Mouse (Mus musculus) forebrain, embryonic 14.5 days (tissue): ENCODE results near the gene Grb10. TPM values are rescaled to one million over a fixed set of nuclear protein-coding genes. Genes with fewer than 3 reads are reported as not detected.

ENCODE experiments used
- ATAC-seq: fragments of 200-750 bp; cut with Nextera tagmentation; 2 replicates; pipeline ENCODE4 v1.8.0; 2017; ENCODE audit warnings: mild to moderate bottlenecking, moderate library complexity
- DNase-seq: peaks from one replicate; pipeline ENCODE4 v3.0.0-alpha.2; 2015; ENCODE audit warnings: low spot score
- H3K27ac ChIP-seq: fragments of 300-500 bp; sonication (generic); 2 replicates; pipeline ENCODE4 v1.5.1; 2014; ENCODE audit warnings: low read depth, mild to moderate bottlenecking, control low read depth, low read length, moderate library complexity
- H3K27me3 ChIP-seq: fragments of 300-500 bp; sonication (generic); replicated peaks from 2 replicates; pipeline ENCODE4 v1.6.1; 2014; ENCODE audit warnings: low read length, control low read depth, mixed read lengths; ENCODE audit not compliant: control insufficient read depth, insufficient read depth
- H3K36me3 ChIP-seq: fragments of 300-500 bp; sonication (generic); 2 replicates; pipeline ENCODE4 v1.6.1; 2014; ENCODE audit warnings: low read length, control low read depth; ENCODE audit not compliant: control insufficient read depth, insufficient read depth
- H3K4me1 ChIP-seq: fragments of 300-500 bp; sonication (generic); 2 replicates; pipeline ENCODE4 v1.6.1; 2014; ENCODE audit warnings: antibody characterized with exemption, low read length, control low read depth; ENCODE audit not compliant: control insufficient read depth, insufficient read depth
- H3K4me2 ChIP-seq: fragments of 300-500 bp; sonication (generic); 2 replicates; pipeline ENCODE4 v1.6.1; 2014; ENCODE audit warnings: mild to moderate bottlenecking, control low read depth, low read length
- H3K4me3 ChIP-seq: fragments of 300-500 bp; sonication (generic); 2 replicates; pipeline ENCODE4 v1.5.1; 2014; ENCODE audit warnings: low read depth, low read length, control low read depth
- H3K9ac ChIP-seq: fragments of 300-500 bp; sonication (generic); 2 replicates; pipeline ENCODE4 v1.6.1; 2014; ENCODE audit warnings: mild to moderate bottlenecking, low read length, control low read depth, moderate library complexity
- H3K9me3 ChIP-seq: fragments of 300-500 bp; sonication (generic); replicated peaks from 2 replicates; pipeline ENCODE4 v1.6.1; 2016; ENCODE audit warnings: low read length, control low read depth, mixed read lengths; ENCODE audit not compliant: control insufficient read depth
- WGBS: fragments of 180-500 bp; shearing (Covaris S2); extraction: QIAGEN DNeasy Blood & Tissue Kit; methylation state at CpG from one replicate; pipeline ENCODE4 v1.1.7; 2014; 5-methylcytosine and 5-hydroxymethylcytosine counted together
- polyA plus RNA-seq: library from polyadenylated mRNA; unstranded; fragments of >200 nt; fragmentation: Nextera tagmentation; extraction: Ambion mirVana; gene quantifications from 2 replicates; pipeline ENCODE4 v1.2.1, GENCODE M21; 2014

Gene Grb10
- polyA plus RNA-seq, 1 experiment from 2014 or later: 66.2 TPM

DNA sequence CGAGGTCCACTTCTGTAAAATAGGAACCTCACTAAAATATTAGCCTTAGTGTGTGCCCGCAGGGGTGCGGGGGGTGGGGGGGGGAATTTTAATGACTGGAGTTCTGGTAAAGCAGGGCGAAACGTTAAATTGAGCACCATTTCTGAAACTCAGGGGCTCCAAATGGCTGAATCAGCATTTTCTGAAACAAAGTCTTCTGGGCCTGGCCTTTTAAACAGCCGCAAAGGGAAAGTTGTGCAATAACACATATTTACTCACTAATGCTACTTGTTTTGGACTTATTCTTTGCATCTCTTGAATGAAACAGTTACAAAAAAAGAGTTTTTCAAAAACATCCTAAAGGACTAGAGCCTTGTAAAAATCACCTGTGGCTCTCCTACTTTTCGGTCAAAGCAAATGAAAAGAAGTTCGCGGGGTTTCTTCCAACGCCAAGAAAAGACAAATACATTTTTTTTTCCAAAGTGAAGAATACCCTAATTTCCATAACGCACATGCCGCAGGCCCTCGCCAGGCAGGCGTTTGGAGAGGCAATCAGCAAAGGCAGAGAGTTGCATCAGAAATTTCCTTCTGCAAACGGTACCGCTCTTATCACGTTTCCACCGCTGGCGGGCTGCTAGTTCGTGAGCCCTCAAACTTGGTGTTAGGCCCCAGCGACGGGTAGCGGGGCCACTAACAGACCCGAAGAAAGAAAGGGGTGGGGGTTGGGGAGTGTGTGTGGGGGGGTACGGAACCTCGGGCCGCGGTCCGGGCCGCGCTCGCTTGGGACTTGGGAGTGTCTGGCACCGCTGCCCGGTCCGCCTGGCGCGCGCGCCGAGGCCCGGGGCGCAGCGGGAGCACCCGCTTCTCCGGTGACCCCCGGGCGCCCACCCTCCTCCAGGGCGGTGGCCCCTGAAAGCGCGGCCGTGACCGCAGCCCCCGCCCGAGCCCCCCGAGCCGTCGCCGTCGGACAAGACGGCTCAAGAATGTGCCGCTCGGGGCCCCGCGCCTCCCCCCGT is 2.3 kb downstream of the Grb10 start:
- Histone ChIP-seq H3K4me3 (peak overlapping the region; percentile 50), H3K27me3 (peaks cover 65% of the 10 kb centered on the region), H3K9ac (peak overlapping the region; percentile 72), H3K4me1 (no peaks in the 10 kb centered on the region), H3K4me2 (peak overlapping the region; percentile 51), H3K27ac (peak overlapping the region; percentile 75), H3K36me3 (no peaks in the 10 kb centered on the region), H3K9me3 (no peaks in the 10 kb centered on the region)
- WGBS: 1% methylated on average over 56 of the region's 65 CpGs
- peak; percentile 13 for ATAC-seq
- peak; percentile 46 for DNase-seq

DNA sequence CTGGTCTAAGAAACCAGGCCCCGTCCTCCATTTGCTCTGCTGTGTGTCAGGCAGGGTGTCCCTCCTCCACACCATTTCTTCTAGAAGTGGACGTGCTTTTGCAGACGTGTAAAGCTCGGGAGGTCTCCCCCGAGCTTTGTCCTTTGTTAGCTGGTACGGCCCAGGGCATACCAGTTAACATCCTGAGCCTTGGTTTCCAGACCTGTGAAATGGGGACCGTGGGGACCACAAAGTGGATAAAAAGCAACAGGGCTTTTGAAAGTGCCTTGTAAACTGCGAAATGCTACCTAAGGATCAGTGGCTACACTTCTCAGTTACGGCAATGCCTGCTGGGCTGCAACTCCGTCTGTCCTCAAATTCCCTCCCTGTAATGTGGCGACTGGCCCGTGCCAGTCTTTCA is 3.2 kb downstream of the Grb10 start:
- Histone ChIP-seq H3K9me3 (no peaks in the 10 kb centered on the region), H3K27ac (peak overlapping the region; percentile 44; the same call in 1 of the 2 replicates), H3K4me2 (peak overlapping the region; percentile 51), H3K36me3 (no peaks in the 10 kb centered on the region), H3K9ac (peak overlapping the region; percentile 72), H3K4me3 (peak overlapping the region; percentile 50), H3K27me3 (peaks cover 72% of the 10 kb centered on the region), H3K4me1 (no peaks in the 10 kb centered on the region)
- DNase-seq: peak; percentile 22
- 3% methylated on average over 12 of the region's 12 CpGs for WGBS
- ATAC-seq: no peak

DNA sequence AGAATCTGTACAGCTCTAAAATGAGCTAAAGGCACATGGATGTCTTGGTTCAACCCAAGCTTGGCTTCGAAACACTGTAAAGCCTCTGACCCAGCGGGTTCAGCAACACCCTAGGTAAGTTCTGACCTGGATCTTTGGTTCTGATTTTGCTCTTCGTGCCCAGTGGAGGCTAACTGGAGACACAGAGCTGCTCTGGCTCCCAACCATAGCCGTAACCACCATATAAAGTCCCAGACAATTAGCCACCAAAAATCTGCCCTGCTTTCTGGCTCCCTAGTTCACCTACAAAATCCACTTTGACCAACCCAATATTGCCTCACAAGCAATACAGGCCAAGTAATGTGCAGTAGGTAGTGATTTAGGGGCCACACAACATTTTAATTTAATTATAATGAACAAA is 3.7 kb downstream of the Grb10 start:
- Histone ChIP-seq H3K9ac (peak overlapping the region; percentile 72; the same call in 1 of the 2 replicates), H3K4me3 (peak overlapping the region; percentile 50), H3K4me1 (no peaks in the 10 kb centered on the region)

DNA sequence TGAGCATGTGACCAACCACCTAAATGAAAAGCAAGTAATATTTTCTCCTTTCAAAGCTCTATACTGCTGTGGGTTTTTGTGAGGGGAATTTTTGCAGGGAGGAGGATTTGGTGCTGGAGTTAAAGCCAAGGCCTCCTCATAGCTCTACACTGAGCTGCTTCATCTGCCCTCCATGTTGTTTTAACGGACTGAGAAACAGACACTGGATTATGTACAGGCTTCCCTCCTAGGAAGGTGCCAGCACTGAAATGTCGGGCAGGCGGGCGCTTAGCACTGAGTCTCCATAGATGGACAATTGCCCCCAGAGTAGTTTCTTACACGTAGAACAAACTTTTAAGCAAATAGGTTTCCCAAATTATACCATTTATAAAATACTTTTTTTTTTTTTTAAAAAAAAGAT is 4.1 kb downstream of the Grb10 start:
- peak overlapping the region; percentile 50 for H3K4me3 ChIP-seq

More for the DNA sequence above, 3.7 kb downstream of the Grb10 start:
- peaks cover 71% of the 10 kb centered on the region for H3K27me3 ChIP-seq
- DNase-seq (no peak), ATAC-seq (no peak)
- no peak overlapping the region for H3K27ac ChIP-seq
- WGBS: 41% methylated on average over 4 of the region's 4 CpGs
- 0 out of 2 replicates have a peak, but pooled peaks cover under 1% of the 10 kb centered on the region for H3K9me3 ChIP-seq
- no peaks in the 10 kb centered on the region for H3K36me3 ChIP-seq
- H3K4me2 ChIP-seq: peak overlapping the region; percentile 51

DNA sequence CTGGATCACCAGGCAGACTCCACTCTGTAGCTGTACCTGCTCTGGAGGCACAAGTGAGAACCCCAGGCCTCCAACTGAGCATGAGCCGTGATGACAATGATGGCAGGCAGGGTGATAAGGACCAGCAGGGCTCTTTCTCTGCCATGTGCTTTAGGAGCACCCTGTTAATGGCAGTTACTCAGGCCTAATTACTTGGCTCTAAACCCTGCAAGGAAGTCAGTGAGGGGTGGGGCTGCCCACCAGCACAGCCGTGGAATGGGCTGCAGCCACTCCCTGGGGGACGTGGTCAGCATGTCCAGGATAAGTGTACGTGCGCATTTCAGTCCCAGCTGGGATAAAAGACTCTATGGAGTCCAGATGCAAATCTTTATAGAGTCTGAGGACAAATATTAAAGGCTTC is 5.7 kb downstream of the Grb10 start:
- H3K9ac ChIP-seq: no peak overlapping the region
- H3K4me3 ChIP-seq: no peak overlapping the region
- WGBS: 23% methylated on average over 5 of the region's 5 CpGs
- peaks cover 71% of the 10 kb centered on the region for H3K27me3 ChIP-seq
- H3K27ac ChIP-seq: no peak overlapping the region
- ATAC-seq (no peak), DNase-seq (peak; percentile 30)
- H3K36me3 ChIP-seq: no peaks in the 10 kb centered on the region
- H3K4me2 ChIP-seq: peak overlapping the region; percentile 8; the same call in 1 of the 2 replicates
- 0 out of 2 replicates have a peak, but pooled peaks cover 6% of the 10 kb centered on the region for H3K9me3 ChIP-seq
- no peaks in the 10 kb centered on the region for H3K4me1 ChIP-seq

More for the DNA sequence above, 4.1 kb downstream of the Grb10 start:
- DNase-seq: peak; percentile 26
- 0 out of 2 replicates have a peak, but pooled peaks cover 3% of the 10 kb centered on the region for H3K9me3 ChIP-seq
- ATAC-seq: no peak
- H3K4me2 ChIP-seq: peak overlapping the region; percentile 51
- H3K4me1 ChIP-seq: no peaks in the 10 kb centered on the region
- peak overlapping the region; percentile 72; the same call in 1 of the 2 replicates for H3K9ac ChIP-seq
- no peaks in the 10 kb centered on the region for H3K36me3 ChIP-seq
- peaks cover 69% of the 10 kb centered on the region for H3K27me3 ChIP-seq
- 26% methylated on average over 5 of the region's 5 CpGs for whole genome bisulfite sequencing
- no peak overlapping the region for H3K27ac ChIP-seq

DNA sequence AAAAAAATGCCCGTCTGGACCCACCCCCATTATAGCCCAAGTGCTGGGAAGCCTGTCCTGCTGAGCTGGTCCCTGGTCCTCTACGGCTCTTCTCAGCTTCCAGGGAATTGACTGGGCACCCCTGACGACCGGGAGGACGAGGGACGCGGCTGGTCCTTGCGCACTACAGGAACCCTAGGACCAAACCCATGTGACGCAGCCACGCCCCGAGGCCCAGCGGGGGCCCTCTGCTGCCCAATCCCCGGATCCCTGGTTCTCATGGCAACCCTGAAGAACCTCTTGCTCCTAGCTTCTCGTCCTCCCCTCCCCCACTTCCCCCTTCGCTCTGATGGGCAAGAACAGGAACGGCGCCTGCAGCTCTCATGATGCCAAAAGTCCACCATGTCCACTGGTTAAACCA is 11.8 kb downstream of the Grb10 start:
- Histone ChIP-seq H3K9ac (no peak overlapping the region), H3K9me3 (peaks cover 37% of the 10 kb centered on the region), H3K36me3 (0 out of 2 replicates have a peak, but pooled peaks cover 3% of the 10 kb centered on the region), H3K27ac (no peak overlapping the region), H3K4me1 (no peaks in the 10 kb centered on the region), H3K4me3 (peak overlapping the region; percentile 30), H3K27me3 (peaks cover 69% of the 10 kb centered on the region), H3K4me2 (peak overlapping the region; percentile 55)
- WGBS: 53% methylated on average over 17 of the region's 17 CpGs
- DNase-seq (peak; percentile 24), ATAC-seq (no peak; the same call in none of the 2 replicates)

DNA sequence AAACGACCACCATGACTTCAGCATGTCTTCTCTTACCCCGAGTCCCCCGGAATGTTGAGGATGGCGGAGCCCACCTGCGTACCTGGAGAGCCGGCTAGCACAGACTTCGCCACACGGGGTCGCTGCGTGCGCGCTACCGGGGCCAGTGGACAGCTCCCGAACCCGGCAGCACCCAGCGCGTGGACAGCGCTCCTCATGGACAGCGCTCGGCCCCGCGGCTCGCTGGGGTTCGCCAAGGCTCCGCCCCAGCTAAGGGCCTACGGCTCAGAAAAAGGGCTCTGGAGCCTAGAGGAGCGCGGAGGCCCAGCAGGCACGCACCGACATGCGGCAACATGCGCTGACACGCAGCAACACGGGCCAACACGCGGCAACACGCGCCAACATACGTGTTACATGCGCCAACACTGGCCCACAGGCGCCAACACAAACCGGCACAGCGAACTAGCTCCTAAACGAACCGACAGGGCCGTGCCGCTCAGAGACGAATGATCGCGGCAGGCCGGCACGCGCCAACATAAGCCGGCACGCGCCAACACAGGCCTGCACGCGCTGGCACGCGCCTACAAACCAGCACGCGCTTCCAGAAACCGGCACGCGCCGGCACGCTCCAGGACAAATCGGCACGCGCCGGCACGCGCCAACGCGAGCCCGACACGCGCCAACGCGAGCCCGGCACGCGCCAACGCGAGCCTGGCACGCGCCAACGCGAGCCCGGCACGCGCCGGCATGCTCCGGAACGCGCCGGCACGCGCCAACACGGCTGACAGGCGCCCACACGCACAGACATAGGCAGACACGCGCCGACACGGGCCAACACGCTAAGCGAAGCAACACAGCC is 12.5 kb downstream of the Grb10 start:
- Histone ChIP-seq H3K9ac (peak overlapping the region; percentile 46), H3K27ac (peak overlapping the region; percentile 33), H3K36me3 (0 out of 2 replicates have a peak, but pooled peaks cover 3% of the 10 kb centered on the region), H3K4me2 (peak overlapping the region; percentile 55), H3K9me3 (peaks cover 37% of the 10 kb centered on the region), H3K27me3 (peaks cover 71% of the 10 kb centered on the region), H3K4me1 (no peaks in the 10 kb centered on the region), H3K4me3 (peak overlapping the region; percentile 30)
- WGBS: 55% methylated on average over 108 of the region's 108 CpGs
- DNase-seq: peak; percentile 73
- peak; percentile 91 for ATAC-seq

DNA sequence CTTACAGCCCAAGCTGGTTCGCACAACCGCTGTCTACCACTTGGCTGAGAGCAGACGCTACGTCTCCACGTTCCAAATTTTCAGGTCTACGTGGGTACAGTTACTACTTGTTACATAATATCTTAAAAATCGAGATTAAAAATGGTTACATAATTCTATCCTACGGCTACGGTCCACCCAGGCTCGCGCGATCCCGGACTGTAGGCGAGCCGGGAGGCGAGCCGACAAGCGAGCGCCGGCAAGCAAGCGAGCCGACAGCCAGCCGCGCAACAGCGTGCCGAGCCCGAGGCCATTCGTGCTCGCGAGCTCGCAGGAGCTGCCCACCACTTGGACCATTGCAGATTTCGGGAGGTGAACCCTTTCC is 13.1 kb downstream of the Grb10 start:
- 53% methylated on average over 32 of the region's 32 CpGs for WGBS
- Histone ChIP-seq H3K4me3 (peak overlapping the region; percentile 30), H3K4me2 (peak overlapping the region; percentile 55), H3K36me3 (0 out of 2 replicates have a peak, but pooled peaks cover 3% of the 10 kb centered on the region), H3K27ac (no peak overlapping the region), H3K9ac (no peak overlapping the region), H3K4me1 (no peaks in the 10 kb centered on the region), H3K27me3 (peaks cover 67% of the 10 kb centered on the region), H3K9me3 (peaks cover 37% of the 10 kb centered on the region)
- peak; percentile 60 for ATAC-seq
- DNase-seq: peak; percentile 51
